Mouse (Mus musculus) adrenal gland, postnatal 25 days (tissue): ENCODE measurements at regions not wholly inside any gene's neighbourhood (a gene's known extent, or its start where the extent isn't known, plus 50 kb on each side); places are given as distances from the start of the nearest gene placed in this dataset.
A peak's percentile ranks its signal among the peaks of the same experiment; 100 is the strongest.

Source experiments
- DNase-seq: peaks from one replicate; pipeline ENCODE4 v3.0.0; 2021; ENCODE audit warnings: mixed read lengths

- DNase-seq = no peak
These were observed 190.9 kb downstream of the Tle3 start for GRCm38 (mm10) chr9:61563017-61563416.

GRCm38 (mm10) chr9:61561551-61561950, 189.4 kb downstream of the Tle3 start:
- DNase-seq = no peak

- no peak for DNase-seq
These were observed 186.5 kb downstream of the Tle3 start for GRCm38 (mm10) chr9:61558621-61559020.

- no peak for DNase-seq
These were observed 184.9 kb downstream of the Tle3 start for GRCm38 (mm10) chr9:61557025-61557424.

- no peak for DNase-seq
These were observed 183.0 kb downstream of the Tle3 start for GRCm38 (mm10) chr9:61555173-61555572.

GRCm38 (mm10) chr9:61554611-61555010, 182.4 kb downstream of the Tle3 start:
- DNase-seq = peak; percentile 47

- DNase-seq = no peak
These were observed 181.5 kb downstream of the Tle3 start for GRCm38 (mm10) chr9:61553626-61554025.

GRCm38 (mm10) chr9:61551361-61551760, 179.2 kb downstream of the Tle3 start:
- DNase-seq = no peak

- no peak for DNase-seq
These were observed 178.2 kb downstream of the Tle3 start for GRCm38 (mm10) chr9:61550326-61550725.

- DNase-seq = no peak
These were observed 177.6 kb downstream of the Tle3 start for GRCm38 (mm10) chr9:61549692-61550241.

- no peak for DNase-seq
These were observed 165.4 kb downstream of the Tle3 start for GRCm38 (mm10) chr9:61537316-61538189.

- no peak for DNase-seq
These were observed 161.1 kb downstream of the Tle3 start for GRCm38 (mm10) chr9:61533237-61533636.

- no peak for DNase-seq
These were observed 158.3 kb downstream of the Tle3 start for GRCm38 (mm10) chr9:61530263-61531045.

GRCm38 (mm10) chr9:61528286-61528865, 156.2 kb downstream of the Tle3 start:
- no peak for DNase-seq

GRCm38 (mm10) chr9:61527491-61528056, 155.4 kb downstream of the Tle3 start:
- no peak for DNase-seq

GRCm38 (mm10) chr9:61520136-61520535, 148.0 kb downstream of the Tle3 start:
- DNase-seq = no peak

GRCm38 (mm10) chr9:61517906-61518305, 145.7 kb downstream of the Tle3 start:
- no peak for DNase-seq

GRCm38 (mm10) chr9:61511436-61511835, 139.3 kb downstream of the Tle3 start:
- no peak for DNase-seq

- no peak for DNase-seq
These were observed 138.2 kb downstream of the Tle3 start for GRCm38 (mm10) chr9:61510217-61510893.

- no peak for DNase-seq
These were observed 137.5 kb downstream of the Tle3 start for GRCm38 (mm10) chr9:61509591-61510191.

- no peak for DNase-seq
These were observed 136.9 kb downstream of the Tle3 start for GRCm38 (mm10) chr9:61509091-61509490.
